Mouse (Mus musculus): ENCODE results near the gene Fut8.

DNA sequence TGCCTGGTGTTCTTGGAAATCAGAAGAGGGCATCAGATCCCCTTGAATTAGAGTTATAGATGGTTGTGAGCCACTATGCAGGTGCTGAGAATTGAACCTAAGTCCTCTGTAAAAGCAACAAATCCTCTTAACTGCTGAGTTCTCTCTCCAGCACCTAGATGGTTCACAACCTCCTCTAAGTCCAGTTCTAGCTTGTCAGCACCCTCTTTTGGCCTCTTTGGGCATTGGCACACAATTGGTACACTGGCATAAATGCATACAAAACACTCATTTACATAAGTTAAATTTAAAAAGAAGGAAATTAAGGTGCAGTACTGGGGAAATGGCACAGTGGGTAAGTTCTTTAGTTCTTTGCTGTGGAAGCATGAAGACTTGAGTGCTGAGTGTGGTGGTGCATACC, 24.7 kb downstream of the Fut8 start:
- TF ChIP-seq TAL1 (IDR thresholded peaks at IDR 0.05; ENCODE audit: low read length) (no peak), GATA1 (IDR thresholded peaks at IDR 0.05; ENCODE audit: low read length) (no peak)

All from erythroblast, embryonic 14.5 days (primary cell).